Mouse (Mus musculus) kidney, adult 8-10 months (tissue): ENCODE measurements at regions not wholly inside any gene's neighbourhood (a gene's known extent, or its start where the extent isn't known, plus 50 kb on each side); places are given as distances from the start of the nearest gene placed in this dataset.

Source experiments
- DNase-seq, 2 experiments: peaks; one replicate each; pipeline ENCODE4 v3.0.0; 2022

- DNase-seq: no peak
Measured at GRCm38 (mm10) chr13:80420341-80420740, 462.8 kb upstream of the Arrdc3 start.
